Mouse (Mus musculus) MEL (cell line): ENCODE data around the gene Gabarapl1.

Experiments
- CHD1 ChIP-seq: IDR thresholded peaks from 2 replicates; pipeline ENCODE4 v1.6.1; 2012; ENCODE audit warnings: low read depth, mild to moderate bottlenecking, inconsistent platforms, low read length, improper control_type of control experiment
- CTCF ChIP-seq, 3 experiments: IDR thresholded peaks in 2 of 3; conservative IDR thresholded peaks in 1 of 3; 2 replicates each; pipeline ENCODE4 v1.5.1; 2011 to 2012; ENCODE audit warnings: low read length in 3 of 3, low read depth in 2 of 3, mild to moderate bottlenecking in 2 of 3, improper control_type of control experiment in 1 of 3, inconsistent platforms in 1 of 3, mixed read lengths in 1 of 3, moderate library complexity in 1 of 3; ENCODE audit not compliant: control insufficient read depth in 1 of 3, insufficient read depth in 1 of 3, poor library complexity in 1 of 3, severe bottlenecking in 1 of 3
- EP300 ChIP-seq, 2 experiments: IDR thresholded peaks; 2 replicates each; pipeline ENCODE4 v1.6.1; 2011; ENCODE audit warnings: improper control_type of control experiment in 2 of 2, low read length in 2 of 2, low read depth in 1 of 2, mild to moderate bottlenecking in 1 of 2
- GATA1 ChIP-seq: IDR thresholded peaks from 2 replicates; pipeline ENCODE4 v1.6.1; 2011; ENCODE audit warnings: low read depth, low read length, improper control_type of control experiment
- HCFC1 ChIP-seq: IDR thresholded peaks from 2 replicates; pipeline ENCODE4 v1.6.1; 2012; ENCODE audit warnings: low read depth, mild to moderate bottlenecking, inconsistent platforms, low read length, improper control_type of control experiment, moderate library complexity
- MAZ ChIP-seq: IDR thresholded peaks from 2 replicates; pipeline ENCODE4 v1.6.1; 2012; ENCODE audit warnings: low read depth, mild to moderate bottlenecking, inconsistent platforms, low read length, improper control_type of control experiment
- MYC ChIP-seq: IDR thresholded peaks from 2 replicates; pipeline ENCODE4 v1.6.1; 2011; ENCODE audit warnings: low read depth, mild to moderate bottlenecking, low read length, improper control_type of control experiment, moderate library complexity
- NELFE ChIP-seq: IDR thresholded peaks from 2 replicates; pipeline ENCODE4 v1.6.1; 2011; ENCODE audit warnings: low read depth, low read length, improper control_type of control experiment
- POLR2A ChIP-seq, 2 experiments: IDR thresholded peaks; 2 replicates each; pipeline ENCODE4 v1.6.1; 2011 to 2012; ENCODE audit warnings: low read length in 2 of 2, mild to moderate bottlenecking in 2 of 2, control low read depth in 1 of 2, improper control_type of control experiment in 1 of 2, low read depth in 1 of 2, moderate library complexity in 1 of 2; ENCODE audit not compliant: control insufficient read depth in 1 of 2, insufficient read depth in 1 of 2, poor library complexity in 1 of 2
- TCF12 ChIP-seq: IDR thresholded peaks from 2 replicates; pipeline ENCODE4 v1.6.1; 2014; ENCODE audit warnings: low read depth, mild to moderate bottlenecking, inconsistent platforms, low read length, improper control_type of control experiment, moderate library complexity
- ZKSCAN1 ChIP-seq: IDR thresholded peaks from 2 replicates; pipeline ENCODE4 v1.6.1; 2012; ENCODE audit warnings: low read depth, mild to moderate bottlenecking, inconsistent platforms, low read length, improper control_type of control experiment, moderate library complexity

DNA sequence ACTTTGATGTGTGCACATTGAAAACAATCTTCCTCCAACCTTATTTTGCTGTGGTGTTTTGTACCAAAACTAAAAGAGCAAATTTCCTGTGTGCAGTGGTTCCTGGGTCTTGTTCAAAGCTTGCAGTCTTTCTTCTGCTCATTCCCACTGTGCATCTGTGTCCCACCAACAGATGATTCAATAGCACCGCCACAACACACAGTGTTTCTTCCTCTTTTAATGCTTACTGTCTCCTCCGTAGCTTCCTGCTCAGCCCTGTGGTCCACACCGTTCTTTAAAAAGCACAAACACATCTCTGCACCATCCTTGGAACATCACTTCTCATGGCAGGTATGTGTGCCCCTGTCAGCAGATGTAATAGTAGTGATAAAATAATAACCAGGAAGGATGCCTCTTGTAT is 58.5 kb downstream of the Gabarapl1 start, which contains the start of gene Klrd1:
- TF ChIP-seq CHD1 (no peak), CTCF (IDR thresholded peaks at IDR 0.05 in 2 of 3, conservative IDR thresholded peaks at IDR 0.05 in 1 of 3; ENCODE audit: control insufficient read depth in 1 of 3, insufficient read depth in 1 of 3, low read depth in 2 of 3, low read length in 3 of 3, poor library complexity in 1 of 3, severe bottlenecking in 1 of 3) (no peak), EP300 (IDR thresholded peaks at IDR 0.05; ENCODE audit: low read depth in 1 of 2, low read length in 2 of 2) (no peak), HCFC1 (no peak), ZKSCAN1 (no peak), GATA1 (no peak), MYC (no peak), MAZ (no peak), NELFE (no peak), TCF12 (no peak), POLR2A (IDR thresholded peaks at IDR 0.05; ENCODE audit: control insufficient read depth in 1 of 2, insufficient read depth in 1 of 2, low read depth in 1 of 2, low read length in 2 of 2, poor library complexity in 1 of 2) (no peak)
